Mouse (Mus musculus): ENCODE data around the gene Tmem222. TPM values are rescaled to one million over a fixed set of nuclear protein-coding genes. Genes with fewer than 3 reads are reported as not detected.

Gene Tmem222
- polyA plus RNA-seq, 1 experiment, result 28.5 TPM

DNA sequence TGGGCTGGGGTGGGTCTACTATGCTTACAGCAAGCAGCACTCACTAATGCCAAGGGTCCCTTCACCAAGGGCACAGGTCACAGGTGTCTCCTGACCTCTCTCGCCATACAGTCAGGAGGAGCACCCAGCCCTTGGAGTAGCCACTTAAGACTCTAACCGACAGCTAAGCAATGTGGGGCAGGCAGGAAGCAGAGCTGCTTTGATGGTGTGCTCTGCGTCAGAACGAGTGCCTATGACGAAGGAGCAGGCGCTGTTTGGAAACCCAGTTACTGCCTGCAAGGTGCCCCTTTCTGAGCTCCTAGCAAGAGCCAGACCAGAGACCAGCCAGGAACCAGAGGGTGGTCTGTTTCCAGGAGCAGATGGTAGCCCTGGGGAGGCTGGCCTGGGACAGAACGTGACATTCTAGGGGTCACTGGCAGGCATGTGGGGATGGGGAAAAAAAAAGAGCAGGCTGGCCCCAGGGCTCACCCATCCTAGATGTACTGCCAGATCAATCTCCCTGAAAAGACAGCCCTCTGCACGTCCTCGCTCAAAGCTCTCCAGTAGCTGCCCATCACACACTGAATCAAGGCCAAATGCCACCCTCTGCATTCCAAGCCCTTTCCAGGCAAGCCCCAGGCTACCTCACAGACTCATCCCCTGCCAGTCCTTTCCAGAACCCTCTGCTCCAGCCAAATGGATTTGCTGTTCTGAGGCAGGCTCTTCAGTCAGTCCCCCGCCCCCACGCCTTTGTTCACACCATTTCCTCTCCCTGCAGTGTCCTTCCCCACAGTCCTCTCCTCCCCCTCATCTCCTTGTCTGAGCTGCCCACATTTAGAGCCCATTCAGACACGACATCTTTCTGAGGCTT is 21.1 kb upstream of the Tmem222 start:
- peaks cover 34% of the 10 kb centered on the region for H3K36me3 ChIP-seq (ENCODE audit: control insufficient read depth, insufficient read depth, low read length, poor library complexity, severe bottlenecking)
- H3K4me3 ChIP-seq (ENCODE audit: low read depth, low read length), result no peak overlapping the region
- no peaks in the 10 kb centered on the region for H3K27me3 ChIP-seq (ENCODE audit: control insufficient read depth, insufficient read depth, low read length, poor library complexity, severe bottlenecking)
- H3K9ac ChIP-seq (ENCODE audit: low read depth, poor library complexity, severe bottlenecking), result no peak overlapping the region
- no peaks in the 10 kb centered on the region for H3K9me3 ChIP-seq (replicated peaks; ENCODE audit: control insufficient read depth, insufficient read depth, low read length, poor library complexity, severe bottlenecking)
- H3K27ac ChIP-seq (ENCODE audit: insufficient read depth, low read length), result no peak overlapping the region
- H3K4me1 ChIP-seq (ENCODE audit: control insufficient read depth, insufficient read depth, low read length), result peaks cover under 1% of the 10 kb centered on the region
- TF ChIP-seq CTCF (IDR thresholded peaks at IDR 0.05; ENCODE audit: low read depth, low read length) (no peak), POLR2A (IDR thresholded peaks at IDR 0.05; ENCODE audit: insufficient read depth, low read length) (no peak), EP300 (IDR thresholded peaks at IDR 0.05; ENCODE audit: insufficient read depth, low read depth, low read length) (no peak)

DNA sequence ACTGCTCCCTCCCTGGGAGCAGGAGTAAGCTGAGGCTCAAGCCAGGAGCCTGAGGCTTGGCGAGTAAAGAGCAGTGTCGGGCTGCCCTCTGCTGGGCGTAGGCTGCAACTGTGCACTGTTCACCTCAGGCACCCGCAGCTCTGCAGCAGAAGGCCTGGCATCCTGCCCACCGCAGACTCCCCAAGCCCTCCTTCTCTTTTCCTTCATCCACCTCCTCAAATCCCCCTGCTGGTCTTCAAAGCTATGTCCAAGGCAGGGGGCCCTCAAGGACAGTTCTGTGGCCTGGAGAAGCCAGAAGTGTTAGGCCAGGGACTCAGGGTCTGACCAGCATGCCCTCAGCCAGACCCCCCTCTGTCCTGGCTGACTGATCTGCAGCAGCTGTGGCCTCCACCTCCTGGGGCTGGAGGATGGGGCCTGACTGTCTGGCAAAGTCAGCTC is 20.2 kb upstream of the Tmem222 start:
- TF ChIP-seq CTCF (IDR thresholded peaks at IDR 0.05; ENCODE audit: low read depth, low read length) (peak; percentile 97), EP300 (IDR thresholded peaks at IDR 0.05; ENCODE audit: insufficient read depth, low read depth, low read length) (no peak)
- peaks cover 34% of the 10 kb centered on the region for H3K36me3 ChIP-seq (ENCODE audit: control insufficient read depth, insufficient read depth, low read length, poor library complexity, severe bottlenecking)
- no peaks in the 10 kb centered on the region for H3K9me3 ChIP-seq (replicated peaks; ENCODE audit: control insufficient read depth, insufficient read depth, low read length, poor library complexity, severe bottlenecking)
- peaks cover 4% of the 10 kb centered on the region for H3K4me1 ChIP-seq (ENCODE audit: control insufficient read depth, insufficient read depth, low read length)
- H3K4me3 ChIP-seq (ENCODE audit: low read depth, low read length), result no peak overlapping the region
- H3K27me3 ChIP-seq (ENCODE audit: control insufficient read depth, insufficient read depth, low read length, poor library complexity, severe bottlenecking), result no peaks in the 10 kb centered on the region
- H3K9ac ChIP-seq (ENCODE audit: low read depth, poor library complexity, severe bottlenecking), result no peak overlapping the region
- H3K27ac ChIP-seq (ENCODE audit: insufficient read depth, low read length), result no peak overlapping the region

DNA sequence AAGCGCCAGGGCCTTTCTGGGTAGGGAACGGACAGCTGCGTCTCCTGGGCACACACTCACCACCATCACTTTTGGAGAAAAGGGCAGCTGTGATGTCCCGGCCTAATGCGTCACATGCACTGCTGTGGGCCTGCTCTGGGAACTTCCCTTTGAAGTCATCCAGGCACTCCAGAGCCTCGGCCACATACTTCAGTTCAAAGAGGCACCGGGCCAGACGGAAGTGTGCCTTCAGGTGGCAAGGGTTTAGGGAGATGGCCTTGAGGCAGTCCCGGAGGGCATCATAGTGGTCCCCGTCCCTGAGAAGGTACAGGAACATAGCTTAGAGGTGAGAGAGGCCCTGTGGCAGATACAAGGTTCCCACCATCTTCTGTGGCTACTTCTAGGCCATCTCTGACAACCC is 19.8 kb upstream of the Tmem222 start:
- Histone ChIP-seq H3K4me1 (ENCODE audit: control insufficient read depth, insufficient read depth, low read length) (peaks cover 4% of the 10 kb centered on the region), H3K36me3 (ENCODE audit: control insufficient read depth, insufficient read depth, low read length, poor library complexity, severe bottlenecking) (peaks cover 34% of the 10 kb centered on the region), H3K27me3 (ENCODE audit: control insufficient read depth, insufficient read depth, low read length, poor library complexity, severe bottlenecking) (no peaks in the 10 kb centered on the region), H3K9ac (ENCODE audit: low read depth, poor library complexity, severe bottlenecking) (no peak overlapping the region), H3K9me3 (replicated peaks; ENCODE audit: control insufficient read depth, insufficient read depth, low read length, poor library complexity, severe bottlenecking) (no peaks in the 10 kb centered on the region), H3K4me3 (ENCODE audit: low read depth, low read length) (no peak overlapping the region), H3K27ac (ENCODE audit: insufficient read depth, low read length) (no peak overlapping the region)
- no peak for TF ChIP-seq POLR2A (IDR thresholded peaks at IDR 0.05; ENCODE audit: insufficient read depth, low read length)
- TF ChIP-seq CTCF (IDR thresholded peaks at IDR 0.05; ENCODE audit: low read depth, low read length), result no peak
- TF ChIP-seq EP300 (IDR thresholded peaks at IDR 0.05; ENCODE audit: insufficient read depth, low read depth, low read length), result no peak

DNA sequence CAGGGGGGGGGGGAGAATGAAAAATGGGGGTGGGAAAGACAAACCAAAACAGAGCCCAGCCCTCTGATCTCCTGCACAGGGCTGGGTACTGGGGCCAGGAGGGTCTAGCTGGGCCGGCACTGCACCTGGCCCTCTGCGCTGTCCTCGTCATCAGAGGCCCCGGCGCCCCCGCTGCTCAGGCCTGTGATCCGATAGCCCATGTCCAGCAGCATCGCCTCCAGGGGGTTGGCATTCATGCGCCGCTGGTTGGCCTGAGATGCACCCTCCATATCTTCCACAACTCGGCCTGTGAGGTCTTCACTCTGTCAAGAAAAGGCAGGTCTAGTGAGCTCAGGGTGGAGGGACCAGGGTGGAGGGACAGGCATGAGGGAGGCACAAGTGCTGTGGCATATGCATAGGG is 16.5 kb upstream of the Tmem222 start:
- H3K9ac ChIP-seq (ENCODE audit: low read depth, poor library complexity, severe bottlenecking), result no peak overlapping the region
- H3K9me3 ChIP-seq (replicated peaks; ENCODE audit: control insufficient read depth, insufficient read depth, low read length, poor library complexity, severe bottlenecking), result no peaks in the 10 kb centered on the region
- no peak overlapping the region for H3K27ac ChIP-seq (ENCODE audit: insufficient read depth, low read length)
- H3K27me3 ChIP-seq (ENCODE audit: control insufficient read depth, insufficient read depth, low read length, poor library complexity, severe bottlenecking), result no peaks in the 10 kb centered on the region
- TF ChIP-seq EP300 (IDR thresholded peaks at IDR 0.05; ENCODE audit: insufficient read depth, low read depth, low read length) (no peak), POLR2A (IDR thresholded peaks at IDR 0.05; ENCODE audit: insufficient read depth, low read length) (no peak), CTCF (IDR thresholded peaks at IDR 0.05; ENCODE audit: low read depth, low read length) (no peak)
- peaks cover 4% of the 10 kb centered on the region for H3K4me1 ChIP-seq (ENCODE audit: control insufficient read depth, insufficient read depth, low read length)
- H3K36me3 ChIP-seq (ENCODE audit: control insufficient read depth, insufficient read depth, low read length, poor library complexity, severe bottlenecking), result peaks cover 16% of the 10 kb centered on the region; the same call in 1 of the 2 replicates
- no peak overlapping the region for H3K4me3 ChIP-seq (ENCODE audit: low read depth, low read length)

DNA sequence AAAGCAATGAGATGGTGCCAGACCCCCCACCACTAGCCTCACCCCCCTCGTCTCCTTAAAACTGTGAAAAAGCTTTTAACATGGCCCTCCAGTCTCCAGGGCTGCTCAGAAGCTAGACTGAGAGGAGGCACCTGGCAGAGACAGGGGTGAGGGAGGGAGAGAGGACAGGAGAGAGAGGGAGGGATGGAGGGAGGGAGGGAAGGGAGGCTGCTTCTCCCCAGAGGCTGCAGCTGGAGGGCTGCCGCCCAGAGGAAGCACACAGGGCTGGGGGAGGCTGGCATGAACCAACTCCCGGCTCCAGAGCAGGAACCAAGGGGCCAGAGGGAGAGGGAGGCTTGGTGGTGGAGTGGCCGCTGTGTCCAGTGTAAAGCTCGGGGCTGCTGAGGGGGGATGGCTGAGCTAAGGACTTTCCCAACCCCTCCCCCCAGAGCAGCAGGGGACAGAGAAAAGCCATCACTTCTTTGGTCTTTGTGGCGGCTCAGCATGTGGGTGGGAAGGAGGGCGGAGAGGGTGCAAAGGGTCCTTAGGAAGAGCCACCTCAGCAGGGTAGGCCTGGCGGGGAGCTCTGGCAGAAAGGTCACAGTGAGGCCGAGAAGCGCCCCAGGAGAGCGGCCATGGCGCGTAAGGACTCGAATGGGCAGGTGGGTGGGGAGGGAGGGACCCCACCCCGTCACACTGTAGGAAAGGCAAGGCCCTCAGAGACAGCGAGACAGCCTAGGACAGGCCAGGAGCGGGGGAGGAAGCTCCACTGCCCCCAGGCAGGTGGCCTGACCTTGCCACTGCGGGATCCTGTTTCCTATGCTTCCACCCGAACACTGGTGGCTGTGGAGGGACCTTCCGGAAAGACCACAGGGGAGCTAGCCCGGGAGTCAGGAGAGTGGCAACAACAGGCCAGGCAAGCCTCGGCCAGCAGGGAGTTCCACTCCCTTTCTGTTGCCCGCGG is 15.6 kb upstream of the Tmem222 start:
- Histone ChIP-seq H3K4me3 (ENCODE audit: low read depth, low read length) (no peak overlapping the region), H3K9me3 (replicated peaks; ENCODE audit: control insufficient read depth, insufficient read depth, low read length, poor library complexity, severe bottlenecking) (no peaks in the 10 kb centered on the region), H3K27me3 (ENCODE audit: control insufficient read depth, insufficient read depth, low read length, poor library complexity, severe bottlenecking) (no peaks in the 10 kb centered on the region), H3K4me1 (ENCODE audit: control insufficient read depth, insufficient read depth, low read length) (peaks cover 4% of the 10 kb centered on the region), H3K9ac (ENCODE audit: low read depth, poor library complexity, severe bottlenecking) (no peak overlapping the region), H3K36me3 (ENCODE audit: control insufficient read depth, insufficient read depth, low read length, poor library complexity, severe bottlenecking) (peaks cover 16% of the 10 kb centered on the region; the same call in 1 of the 2 replicates), H3K27ac (ENCODE audit: insufficient read depth, low read length) (no peak overlapping the region)
- no peak for TF ChIP-seq EP300 (IDR thresholded peaks at IDR 0.05; ENCODE audit: insufficient read depth, low read depth, low read length)

Measured in ES-Bruce4 (cell line).